Mouse (Mus musculus) thymus, adult 18-20 months (tissue): ENCODE data around the gene Pakap.

Source experiments
- DNase-seq, 2 experiments: peaks; one replicate each; pipeline ENCODE4 v3.0.0; 2022; ENCODE audit warnings: mixed read lengths in 2 of 2

The Pakap gene

DNA sequence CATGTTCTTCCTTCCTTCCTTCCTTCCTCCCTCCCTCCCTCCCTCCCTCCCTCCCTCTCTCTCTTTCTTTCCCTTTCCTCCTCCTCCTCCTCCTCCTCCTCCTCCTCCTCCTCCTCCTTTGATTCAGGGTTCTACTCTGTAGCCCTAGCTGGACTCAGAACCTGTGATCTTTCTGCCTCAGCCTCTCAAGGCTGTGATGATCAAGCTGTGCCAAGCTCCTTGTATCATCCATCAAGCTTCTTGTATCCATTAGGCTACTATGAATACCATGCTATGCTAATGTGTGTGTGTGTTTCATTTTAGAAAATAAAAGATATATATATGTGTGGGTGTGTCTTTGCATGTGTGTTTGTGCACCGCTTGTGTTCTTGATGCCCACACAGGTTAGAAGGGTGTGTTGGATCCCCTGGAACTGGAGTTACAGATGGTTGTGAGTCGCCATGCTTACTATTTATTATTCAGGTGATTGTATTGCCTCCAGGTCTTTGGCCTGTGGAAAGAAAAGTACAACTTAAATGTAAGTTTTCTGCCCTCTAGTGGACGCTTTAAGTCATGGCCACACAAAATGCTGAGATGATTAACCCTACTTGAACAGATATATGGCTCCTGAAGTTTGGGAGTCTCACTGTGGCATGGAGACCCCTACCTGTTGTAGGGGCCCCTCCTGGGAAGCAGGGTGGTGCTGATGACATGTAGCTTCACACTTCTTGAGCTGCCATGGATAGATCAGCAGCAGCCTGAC, 359.7 kb downstream of the Pakap start:
- no peak for DNase-seq

DNA sequence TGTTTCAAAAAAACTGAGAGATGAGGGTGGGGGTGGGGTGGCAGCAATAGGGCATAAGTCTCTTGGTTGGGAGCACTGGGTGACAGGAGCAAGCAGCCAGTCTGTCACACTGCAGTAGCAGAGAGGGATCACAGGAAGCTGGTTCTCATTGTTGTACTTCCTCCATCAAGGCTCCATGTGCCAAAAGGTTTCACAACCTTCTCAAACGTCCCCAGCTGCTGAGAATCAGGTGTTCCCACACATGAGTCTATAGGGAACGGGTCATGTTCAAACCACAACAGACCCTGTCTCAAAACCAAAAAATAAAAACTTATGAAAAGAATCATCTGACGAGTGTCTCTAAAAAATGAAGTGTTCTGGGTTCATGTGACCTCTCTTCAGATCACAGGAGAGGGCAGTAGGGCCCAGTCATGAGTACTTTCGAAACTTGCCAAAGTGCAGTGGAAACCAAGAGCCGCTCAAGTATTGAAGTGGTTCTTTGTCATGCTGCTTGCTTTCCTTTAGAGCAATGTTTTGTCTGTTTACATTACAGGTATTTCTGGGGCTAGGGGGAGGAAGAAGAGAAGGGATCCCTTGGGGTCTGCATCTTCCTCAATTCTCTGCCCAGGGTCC, 362.7 kb downstream of the Pakap start:
- DNase-seq = no peak

DNA sequence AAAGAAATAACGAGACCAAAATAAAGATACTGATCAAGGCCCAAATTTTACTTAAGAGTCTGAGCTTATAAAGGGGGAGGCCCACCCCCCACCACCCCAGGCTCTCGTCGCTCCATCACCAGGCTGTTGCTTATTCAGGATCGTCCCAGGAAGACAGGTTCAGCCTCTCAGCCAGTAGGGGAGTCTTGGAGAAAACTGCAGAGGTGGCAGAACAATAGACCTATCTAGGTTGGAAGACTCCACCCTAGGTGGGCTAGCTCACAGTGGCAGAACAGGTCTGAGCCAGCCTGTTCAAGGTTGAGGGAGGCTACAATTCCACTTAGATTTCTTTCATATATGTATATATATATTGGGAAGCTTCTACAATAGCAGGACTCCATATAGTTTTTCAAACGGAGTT, 366.2 kb downstream of the Pakap start:
- no peak for DNase-seq

DNA sequence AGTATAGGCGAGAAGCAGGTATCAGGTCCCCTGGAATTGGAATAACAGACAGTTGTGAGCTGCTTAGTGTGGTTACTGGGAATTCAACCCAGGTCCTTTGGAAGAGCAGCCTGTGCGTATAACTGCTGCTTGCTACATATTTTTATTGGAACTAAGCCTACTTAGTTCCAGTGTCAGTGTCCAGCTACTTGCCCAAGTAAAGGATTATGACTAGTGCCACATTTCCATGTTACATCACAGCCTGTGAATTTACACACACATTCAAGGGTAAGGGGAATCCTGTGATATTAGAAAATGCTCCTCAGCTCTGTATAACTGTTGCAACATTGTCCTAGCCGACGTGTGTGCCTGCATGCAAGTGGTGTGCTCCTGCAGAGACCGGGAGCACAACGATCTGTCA, 369.3 kb downstream of the Pakap start:
- no peak for DNase-seq

DNA sequence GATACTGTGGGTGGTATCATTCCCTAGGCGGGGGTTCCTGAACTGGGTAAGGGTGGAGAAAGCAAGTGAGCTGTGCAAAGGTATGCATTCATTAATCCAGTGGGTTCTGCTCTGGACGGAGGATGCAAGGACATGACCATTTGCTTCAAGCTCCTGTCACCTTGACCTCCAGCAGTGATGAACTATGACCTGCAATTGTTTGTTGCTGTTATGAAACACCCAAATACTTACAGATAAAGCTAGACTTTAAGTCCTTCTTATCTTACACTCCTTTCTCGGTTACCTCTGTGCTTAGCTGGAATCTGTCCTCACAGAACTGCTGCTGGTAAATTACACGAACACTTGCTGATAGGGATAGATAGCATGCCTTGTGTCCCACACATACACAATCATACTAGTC, 372.7 kb downstream of the Pakap start:
- DNase-seq = no peak

DNA sequence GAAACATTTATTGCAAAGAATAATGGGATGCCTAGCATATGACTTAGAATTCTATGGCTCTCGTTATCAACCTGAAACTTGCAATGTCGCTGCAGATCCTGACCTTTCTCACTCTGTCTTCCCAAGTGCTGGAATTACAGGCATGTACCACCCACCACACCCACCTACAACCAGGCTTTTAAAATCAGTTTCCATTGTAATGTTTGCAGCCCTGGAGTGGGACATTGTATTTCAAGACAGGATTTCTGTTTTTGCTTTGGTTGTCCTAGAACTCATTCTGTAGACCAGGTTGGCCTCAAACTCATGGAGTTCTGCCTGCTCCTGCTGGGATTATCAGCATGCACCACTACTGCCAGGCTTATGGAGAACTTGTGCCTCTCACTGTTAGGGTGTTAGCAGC, 374.9 kb downstream of the Pakap start:
- DNase-seq = no peak
